Mouse (Mus musculus) stomach, embryonic 15.5 days (tissue): ENCODE results near the gene Srd5a1. TPM values are rescaled to one million over a fixed set of nuclear protein-coding genes. Genes with fewer than 3 reads are reported as not detected.
"Not testable (repeated sequence)": the region's sequence is repeated elsewhere in the genome, so short reads cannot be mapped to it uniquely, and the experiment has no call there.

Experiments used
- ATAC-seq: fragments of 200-750 bp; cut with Nextera tagmentation; 2 replicates; pipeline ENCODE4 v1.8.0; 2017; ENCODE audit warnings: low read depth, moderate number of reproducible peaks, moderate TSS enrichment; ENCODE audit not compliant: insufficient read depth, low FRiP score
- H3K27ac ChIP-seq: fragments of 300-500 bp; sonication (generic); 2 replicates; pipeline ENCODE4 v1.5.1; 2015; ENCODE audit warnings: mild to moderate bottlenecking, inconsistent platforms
- H3K27me3 ChIP-seq: fragments of 300-500 bp; sonication (generic); replicated peaks from 2 replicates; pipeline ENCODE4 v1.6.1; 2015; ENCODE audit warnings: inconsistent platforms
- H3K36me3 ChIP-seq: fragments of 300-500 bp; sonication (generic); 2 replicates; pipeline ENCODE4 v1.6.1; 2015; ENCODE audit warnings: inconsistent platforms
- H3K4me1 ChIP-seq: fragments of 300-500 bp; sonication (generic); 2 replicates; pipeline ENCODE4 v1.6.1; 2015; ENCODE audit warnings: inconsistent platforms
- H3K4me2 ChIP-seq: fragments of 300-500 bp; sonication (generic); 2 replicates; pipeline ENCODE4 v1.6.1; 2015; ENCODE audit warnings: mild to moderate bottlenecking, inconsistent platforms
- H3K4me3 ChIP-seq: fragments of 300-500 bp; sonication (generic); replicated peaks from 2 replicates; pipeline ENCODE4 v1.5.1; 2015; ENCODE audit warnings: inconsistent platforms
- H3K9ac ChIP-seq: fragments of 300-500 bp; sonication (generic); 2 replicates; pipeline ENCODE4 v1.6.1; 2015; ENCODE audit warnings: inconsistent platforms
- H3K9me3 ChIP-seq: fragments of 300-500 bp; sonication (generic); 2 replicates; pipeline ENCODE4 v1.6.1; 2016; ENCODE audit warnings: inconsistent platforms
- WGBS: fragments of 180-500 bp; shearing (Covaris S2); methylation state at CpG from one replicate; pipeline ENCODE4 v1.1.7; 2015; 5-methylcytosine and 5-hydroxymethylcytosine counted together
- polyA plus RNA-seq: library from polyadenylated mRNA; unstranded; fragments of >200 nt; fragmentation: Nextera tagmentation; extraction: Ambion mirVana; gene quantifications from 2 replicates; pipeline ENCODE4 v1.2.1, GENCODE M21; 2015

Gene Srd5a1
- polyA plus RNA-seq, 1 experiment from 2014 or later: 28.3 TPM

GRCm38 (mm10) chr13:69592226-69592625, 19.0 kb downstream of the Srd5a1 start:
- Histone ChIP-seq H3K4me1 (no peaks in the 10 kb centered on the region), H3K9me3 (no peaks in the 10 kb centered on the region), H3K9ac (no peak overlapping the region), H3K36me3 (no peaks in the 10 kb centered on the region), H3K27me3 (no peaks in the 10 kb centered on the region), H3K27ac (no peak overlapping the region), H3K4me2 (no peak overlapping the region), H3K4me3 (no peak overlapping the region)
- 80% methylated on average over 8 of the region's 8 CpGs for WGBS
- no peak for ATAC-seq

GRCm38 (mm10) chr13:69591338-69591737, 19.9 kb downstream of the Srd5a1 start:
- Histone ChIP-seq H3K4me2 (no peak overlapping the region), H3K9me3 (no peaks in the 10 kb centered on the region), H3K36me3 (no peaks in the 10 kb centered on the region), H3K4me3 (no peak overlapping the region), H3K4me1 (no peaks in the 10 kb centered on the region), H3K27ac (no peak overlapping the region), H3K9ac (no peak overlapping the region), H3K27me3 (no peaks in the 10 kb centered on the region)
- ATAC-seq: no peak
- 81% methylated on average over 5 of the region's 5 CpGs for WGBS

GRCm38 (mm10) chr13:69588263-69588662, 23.0 kb downstream of the Srd5a1 start:
- no peak overlapping the region for H3K27ac ChIP-seq
- H3K27me3 ChIP-seq: no peaks in the 10 kb centered on the region
- H3K4me2 ChIP-seq: no peak overlapping the region
- no peak overlapping the region for H3K4me3 ChIP-seq
- no peaks in the 10 kb centered on the region for H3K4me1 ChIP-seq
- H3K9me3 ChIP-seq: no peaks in the 10 kb centered on the region
- no peak overlapping the region for H3K9ac ChIP-seq
- ATAC-seq: no peak
- H3K36me3 ChIP-seq: no peaks in the 10 kb centered on the region
- 48% methylated on average over 6 of the region's 6 CpGs for WGBS

GRCm38 (mm10) chr13:69587849-69588248, 23.4 kb downstream of the Srd5a1 start:
- Histone ChIP-seq H3K36me3 (no peaks in the 10 kb centered on the region), H3K27ac (no peak overlapping the region), H3K4me2 (no peak overlapping the region), H3K9ac (no peak overlapping the region), H3K4me1 (no peaks in the 10 kb centered on the region), H3K9me3 (no peaks in the 10 kb centered on the region), H3K27me3 (no peaks in the 10 kb centered on the region), H3K4me3 (no peak overlapping the region)
- no peak for ATAC-seq
- 41% methylated on average over 3 of the region's 3 CpGs for WGBS

GRCm38 (mm10) chr13:69586337-69586736, 24.9 kb downstream of the Srd5a1 start:
- H3K36me3 ChIP-seq: no peaks in the 10 kb centered on the region
- no peak overlapping the region for H3K9ac ChIP-seq
- H3K4me1 ChIP-seq: no peaks in the 10 kb centered on the region
- no peak for ATAC-seq
- no peaks in the 10 kb centered on the region for H3K27me3 ChIP-seq
- H3K9me3 ChIP-seq: no peaks in the 10 kb centered on the region
- H3K4me2 ChIP-seq: no peak overlapping the region
- no peak overlapping the region for H3K27ac ChIP-seq
- no peak overlapping the region for H3K4me3 ChIP-seq
- 67% methylated on average over 10 of the region's 10 CpGs for WGBS

GRCm38 (mm10) chr13:69585828-69586227, 25.4 kb downstream of the Srd5a1 start:
- Histone ChIP-seq H3K4me2 (no peak overlapping the region), H3K36me3 (no peaks in the 10 kb centered on the region), H3K27ac (no peak overlapping the region), H3K27me3 (no peaks in the 10 kb centered on the region), H3K4me3 (no peak overlapping the region), H3K4me1 (no peaks in the 10 kb centered on the region), H3K9ac (no peak overlapping the region), H3K9me3 (no peaks in the 10 kb centered on the region)
- ATAC-seq: no peak
- 53% methylated on average over 6 of the region's 6 CpGs for WGBS

- Histone ChIP-seq H3K4me1 (no peaks in the 10 kb centered on the region), H3K4me3 (no peak overlapping the region)
Measured at GRCm38 (mm10) chr13:69583591-69583990, 27.7 kb downstream of the Srd5a1 start.

GRCm38 (mm10) chr13:69582411-69582810, 28.8 kb downstream of the Srd5a1 start:
- Histone ChIP-seq H3K27me3 (no peaks in the 10 kb centered on the region), H3K9me3 (no peaks in the 10 kb centered on the region), H3K36me3 (no peaks in the 10 kb centered on the region), H3K4me2 (no peak overlapping the region), H3K27ac (no peak overlapping the region), H3K9ac (no peak overlapping the region), H3K4me3 (no peak overlapping the region), H3K4me1 (no peaks in the 10 kb centered on the region)
- no peak for ATAC-seq
- 82% methylated on average over 6 of the region's 6 CpGs for WGBS

More at GRCm38 (mm10) chr13:69583591-69583990, 27.7 kb downstream of the Srd5a1 start:
- Histone ChIP-seq H3K9me3 (no peaks in the 10 kb centered on the region), H3K36me3 (no peaks in the 10 kb centered on the region), H3K27ac (no peak overlapping the region), H3K9ac (no peak overlapping the region), H3K4me2 (no peak overlapping the region), H3K27me3 (no peaks in the 10 kb centered on the region)
- no peak for ATAC-seq
- WGBS: 85% methylated on average over 6 of the region's 6 CpGs

GRCm38 (mm10) chr13:69577181-69577834, 33.9 kb downstream of the Srd5a1 start:
- no peak for ATAC-seq
- Histone ChIP-seq H3K9ac (no peak overlapping the region), H3K4me3 (no peak overlapping the region), H3K27ac (no peak overlapping the region), H3K4me2 (no peak overlapping the region), H3K9me3 (no peaks in the 10 kb centered on the region), H3K36me3 (no peaks in the 10 kb centered on the region), H3K4me1 (no peaks in the 10 kb centered on the region), H3K27me3 (no peaks in the 10 kb centered on the region)
- 86% methylated on average over 16 of the region's 16 CpGs for WGBS

GRCm38 (mm10) chr13:69576676-69577075, 34.6 kb downstream of the Srd5a1 start:
- WGBS: 63% methylated on average over 11 of the region's 11 CpGs
- Histone ChIP-seq H3K9me3 (no peaks in the 10 kb centered on the region), H3K9ac (no peak overlapping the region), H3K27me3 (no peaks in the 10 kb centered on the region), H3K4me1 (no peaks in the 10 kb centered on the region), H3K36me3 (no peaks in the 10 kb centered on the region), H3K4me2 (no peak overlapping the region), H3K4me3 (no peak overlapping the region), H3K27ac (no peak overlapping the region)
- no peak for ATAC-seq

- WGBS: 87% methylated on average over 3 of the region's 3 CpGs
- no peaks in the 10 kb centered on the region for H3K4me1 ChIP-seq
- no peak overlapping the region for H3K9ac ChIP-seq
- no peak overlapping the region for H3K4me2 ChIP-seq
- no peaks in the 10 kb centered on the region for H3K27me3 ChIP-seq
- no peak for ATAC-seq
- no peak overlapping the region for H3K27ac ChIP-seq
- no peak overlapping the region for H3K4me3 ChIP-seq
- no peaks in the 10 kb centered on the region for H3K9me3 ChIP-seq
- H3K36me3 ChIP-seq: no peaks in the 10 kb centered on the region
Measured at GRCm38 (mm10) chr13:69572594-69572993, 38.6 kb downstream of the Srd5a1 start.

GRCm38 (mm10) chr13:69569201-69569600, 42.0 kb downstream of the Srd5a1 start:
- Histone ChIP-seq H3K9ac (no peak overlapping the region), H3K27me3 (no peaks in the 10 kb centered on the region), H3K4me1 (no peaks in the 10 kb centered on the region), H3K4me2 (no peak overlapping the region), H3K36me3 (no peaks in the 10 kb centered on the region), H3K4me3 (no peak overlapping the region), H3K27ac (no peak overlapping the region), H3K9me3 (no peaks in the 10 kb centered on the region)
- 85% methylated on average over 9 of the region's 9 CpGs for WGBS
- ATAC-seq: no peak

GRCm38 (mm10) chr13:69565401-69565800, 45.8 kb downstream of the Srd5a1 start:
- H3K27me3 ChIP-seq, H3K9ac ChIP-seq, H3K4me1 ChIP-seq, H3K36me3 ChIP-seq, H3K4me2 ChIP-seq, H3K27ac ChIP-seq, ATAC-seq, H3K4me3 ChIP-seq, H3K9me3 ChIP-seq: not testable (repeated sequence)
- 89% methylated on average over 4 of the region's 4 CpGs for WGBS
